Mouse (Mus musculus) monocyte, adult 59 days (primary cell): ENCODE data around the gene Syne3. TPM values are rescaled to one million over a fixed set of nuclear protein-coding genes. Genes with fewer than 3 reads are reported as not detected.

ENCODE experiments used
- total RNA-seq, 2 experiments: library from RNA; stranded (reverse); gene quantifications; one replicate each; pipeline ENCODE4 v1.2.4; 2023

Syne3 gene
- 10 to 100 TPM; 70.5 to 77.5 TPM for total RNA-seq

GRCm38 (mm10) chr12:105009370-105010212 lies at the start of gene Syne3:
TSS of gene Syne3 (minus strand) at chr12:105009809.

GRCm38 (mm10) chr12:105032147-105032831 lies 22.7 kb upstream of the Syne3 start, which contains the start of gene Glrx5:
TSS of gene Glrx5 (plus strand) at chr12:105032688.

Other genes with a start within 250 kb of the Syne3 start
- 1 to 10 TPM in 1 of 2 experiments, under 1 TPM in 1; 0.58 to 1.3 TPM for gene Clmn, start 144.7 kb downstream of the Syne3 start, total RNA-seq
- 10 to 100 TPM; 23.9 to 24.0 TPM for gene Glrx5, start 22.9 kb upstream of the Syne3 start, total RNA-seq
- not detected for gene Tcl1b2, start 136.2 kb upstream of the Syne3 start, total RNA-seq
- gene Tcl1b1, start 149.9 kb upstream of the Syne3 start, total RNA-seq, result not detected
- gene Tcl1b5, start 166.5 kb upstream of the Syne3 start, total RNA-seq, result not detected
- gene Tcl1b3, start 181.2 kb upstream of the Syne3 start, total RNA-seq, result not detected
- gene Tcl1b4, start 192.1 kb upstream of the Syne3 start, total RNA-seq, result not detected
- not detected for gene Tcl1, start 213.0 kb upstream of the Syne3 start, total RNA-seq